Mouse (Mus musculus) hindbrain, embryonic 10.5 days (tissue): ENCODE results near the gene Taf1b. TPM values are rescaled to one million over a fixed set of nuclear protein-coding genes. Genes with fewer than 3 reads are reported as not detected.
"Not testable (repeated sequence)": the region's sequence is repeated elsewhere in the genome, so short reads cannot be mapped to it uniquely, and the experiment has no call there.

ENCODE experiments used
- DNase-seq: peaks from one replicate; pipeline ENCODE4 v3.0.0-alpha.2; 2017; ENCODE audit warnings: low spot score
- H3K27ac ChIP-seq: fragments of 300-500 bp; sonication (generic); 2 replicates; pipeline ENCODE4 v1.5.1; 2016; ENCODE audit warnings: mild to moderate bottlenecking, moderate library complexity
- H3K27me3 ChIP-seq: fragments of 300-500 bp; sonication (generic); 2 replicates; pipeline ENCODE4 v1.6.1; 2016; ENCODE audit warnings: mild to moderate bottlenecking; ENCODE audit not compliant: poor library complexity, insufficient read depth, severe bottlenecking
- H3K36me3 ChIP-seq: fragments of 300-500 bp; sonication (generic); 2 replicates; pipeline ENCODE4 v1.6.1; 2016; ENCODE audit warnings: mild to moderate bottlenecking, moderate library complexity
- H3K4me1 ChIP-seq: fragments of 300-500 bp; sonication (generic); replicated peaks from 2 replicates; pipeline ENCODE4 v1.6.1; 2016; ENCODE audit warnings: mild to moderate bottlenecking
- H3K4me3 ChIP-seq: fragments of 300-500 bp; sonication (generic); 2 replicates; pipeline ENCODE4 v1.5.1; 2016; ENCODE audit warnings: mild to moderate bottlenecking, moderate library complexity
- H3K9me3 ChIP-seq: fragments of 300-500 bp; sonication (generic); 2 replicates; pipeline ENCODE4 v1.6.1; 2016; ENCODE audit warnings: mild to moderate bottlenecking, moderate library complexity
- WGBS: fragments of 180-500 bp; shearing (Covaris S2); methylation state at CpG from one replicate; pipeline ENCODE4 v1.1.7; 2016; 5-methylcytosine and 5-hydroxymethylcytosine counted together
- polyA plus RNA-seq: library from polyadenylated mRNA; unstranded; fragments of >200 nt; fragmentation: Nextera tagmentation; extraction: Ambion mirVana; gene quantifications from 2 replicates; pipeline ENCODE4 v1.2.1, GENCODE M21; 2016

Gene Taf1b
- polyA plus RNA-seq, result 26.2 and 31.1 TPM in 2 replicates

DNA sequence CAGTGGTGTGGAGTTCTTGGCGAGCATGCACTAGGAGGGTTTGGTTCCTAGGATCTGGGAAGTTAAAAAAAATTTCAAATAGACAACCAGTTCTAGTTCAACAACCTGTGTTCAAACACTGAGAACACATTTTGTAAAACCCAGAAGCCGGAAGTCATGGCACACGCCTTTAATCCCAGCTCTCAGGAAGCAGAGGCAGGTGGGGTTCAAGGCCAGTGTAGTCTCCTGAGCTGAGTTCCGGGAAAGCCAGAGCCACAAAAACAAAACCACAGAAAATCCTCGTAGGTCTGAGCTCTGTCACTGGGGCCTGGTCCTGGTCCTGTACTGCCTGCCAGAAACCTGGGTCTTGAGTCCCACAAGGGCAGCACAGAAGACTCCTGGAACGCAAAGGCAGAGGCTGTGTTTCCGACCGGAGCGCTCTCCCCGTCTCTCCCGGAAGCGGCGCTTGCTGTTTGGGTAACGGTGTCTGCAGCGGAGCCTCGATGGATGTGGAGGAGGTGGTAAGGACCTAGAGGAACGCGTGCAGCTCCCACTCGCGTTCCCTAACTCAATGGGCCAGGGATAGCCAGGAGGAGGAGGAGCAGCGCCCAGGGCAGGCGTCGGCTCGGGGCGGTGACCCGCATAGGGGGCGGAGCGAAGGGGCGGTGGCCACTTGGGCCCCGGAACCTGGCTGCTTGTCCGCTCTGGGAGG lies at the start of gene Taf1b:
Taf1b (plus strand) TSS at position 210 of the 691 bp plus-strand sequence.
- peak; percentile 83 for DNase-seq
- H3K9me3 ChIP-seq, result no peaks in the 10 kb centered on the region
- peaks cover 10% of the 10 kb centered on the region for H3K36me3 ChIP-seq
- peak within 1 kb of the TSS; percentile 91 for H3K27ac ChIP-seq
- 9% methylated on average over 31 of the region's 31 CpGs for WGBS
- H3K27me3 ChIP-seq, result no peaks in the 10 kb centered on the region
- H3K4me1 ChIP-seq, result no peaks in the 10 kb centered on the region; the same call in 1 of the 2 replicates
- peak within 1 kb of the TSS; percentile 72 for H3K4me3 ChIP-seq

DNA sequence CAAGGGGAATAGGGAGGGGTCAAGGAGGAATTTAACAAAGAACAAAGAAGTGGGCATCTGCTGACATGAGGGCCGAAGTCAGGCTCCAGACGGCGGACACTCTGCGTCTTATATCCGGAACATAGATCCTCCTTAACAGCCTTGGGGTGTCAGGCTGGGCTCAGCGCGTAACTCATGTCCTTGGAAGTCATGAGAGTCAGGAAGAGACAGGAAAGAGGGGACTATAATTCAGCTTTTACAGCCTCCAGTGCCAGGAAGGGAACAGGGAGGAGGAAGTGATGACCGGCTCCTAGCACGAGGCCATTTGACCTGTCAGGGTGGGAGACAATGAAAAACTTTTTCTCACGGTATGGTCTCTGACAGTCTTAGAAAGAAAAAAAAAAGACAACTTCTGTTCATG lies 37.8 kb upstream of the Taf1b start:
- H3K4me1 ChIP-seq, result no peaks in the 10 kb centered on the region
- no peak overlapping the region for H3K27ac ChIP-seq
- H3K9me3 ChIP-seq, result 0 out of 2 replicates have a peak, but pooled peaks cover 3% of the 10 kb centered on the region
- no peak overlapping the region for H3K4me3 ChIP-seq
- 88% methylated on average over 10 of the region's 10 CpGs for WGBS
- H3K27me3 ChIP-seq, result no peaks in the 10 kb centered on the region
- DNase-seq, result no peak
- no peaks in the 10 kb centered on the region for H3K36me3 ChIP-seq

DNA sequence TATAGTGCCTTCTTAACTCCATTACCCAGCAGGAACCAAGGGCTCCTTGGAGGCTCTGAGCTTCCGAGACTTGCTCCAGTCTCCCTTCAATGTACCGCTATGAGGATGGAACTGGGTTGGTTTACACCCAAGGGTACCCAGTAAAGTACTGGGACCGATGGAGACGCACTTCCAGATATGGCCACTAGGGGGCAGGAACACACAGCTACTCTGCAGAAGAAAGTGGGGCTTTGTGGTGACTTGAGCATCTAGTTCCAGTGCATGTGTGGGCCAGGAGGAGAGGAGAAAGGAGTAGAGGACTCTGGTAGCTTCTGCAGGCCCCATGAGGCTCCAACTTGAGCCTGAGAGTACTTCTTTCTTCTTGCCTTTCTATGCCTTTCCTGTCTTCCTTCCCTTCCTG lies 36.0 kb upstream of the Taf1b start:
- H3K4me1 ChIP-seq, H3K4me3 ChIP-seq, H3K36me3 ChIP-seq, H3K27me3 ChIP-seq, H3K27ac ChIP-seq, H3K9me3 ChIP-seq, DNase-seq: not testable (repeated sequence)
- 40% methylated on average over 4 of the region's 4 CpGs for WGBS

DNA sequence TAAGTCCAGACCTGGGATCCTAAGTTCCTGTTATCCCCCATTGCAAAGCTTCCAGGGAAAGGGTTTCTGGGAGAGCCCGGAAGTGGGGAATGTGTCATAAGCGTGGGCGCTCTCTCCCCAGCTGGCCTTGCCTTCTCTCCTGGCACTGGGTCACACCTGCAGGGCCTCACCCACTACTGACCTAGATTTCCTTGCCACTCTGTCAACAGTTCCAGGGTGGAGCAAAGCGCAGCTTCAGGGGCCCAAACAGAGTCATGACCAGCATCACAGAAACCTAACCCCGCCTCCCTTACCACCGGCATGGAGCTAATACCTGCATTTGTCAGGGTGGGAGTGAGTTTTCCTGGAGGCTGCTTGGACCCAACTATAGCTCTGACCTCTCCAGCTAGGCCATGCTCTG lies 34.7 kb upstream of the Taf1b start:
- not testable (repeated sequence) for H3K36me3 ChIP-seq, H3K9me3 ChIP-seq, H3K4me3 ChIP-seq, DNase-seq, H3K4me1 ChIP-seq, H3K27ac ChIP-seq, H3K27me3 ChIP-seq
- 85% methylated on average over 6 of the region's 6 CpGs for WGBS

DNA sequence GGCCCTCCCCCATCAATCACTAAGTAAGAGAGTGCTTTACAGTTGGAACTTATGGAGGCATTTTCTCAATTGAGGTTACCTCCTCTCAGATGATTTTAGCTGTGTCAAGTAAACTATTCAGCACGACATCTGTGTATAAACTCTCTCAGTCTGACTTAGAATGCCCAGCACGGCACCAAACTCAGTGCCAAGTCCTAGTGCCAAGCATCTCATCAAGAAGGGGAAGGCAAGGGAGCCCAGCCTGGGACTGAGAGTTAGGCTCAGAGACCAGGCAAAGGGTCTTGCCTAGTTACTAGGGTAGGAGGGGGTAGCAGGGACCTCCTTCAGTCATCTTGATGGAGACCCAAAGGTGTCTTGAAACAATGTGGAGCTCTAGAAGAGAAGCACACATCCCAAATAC lies 29.2 kb upstream of the Taf1b start:
- no peaks in the 10 kb centered on the region for H3K4me1 ChIP-seq
- H3K27ac ChIP-seq, result no peak overlapping the region
- no peak overlapping the region for H3K4me3 ChIP-seq
- no peaks in the 10 kb centered on the region for H3K27me3 ChIP-seq
- WGBS, result 82% methylated on average over 2 of the region's 2 CpGs
- no peak for DNase-seq
- H3K9me3 ChIP-seq, result no peaks in the 10 kb centered on the region
- H3K36me3 ChIP-seq, result no peaks in the 10 kb centered on the region

DNA sequence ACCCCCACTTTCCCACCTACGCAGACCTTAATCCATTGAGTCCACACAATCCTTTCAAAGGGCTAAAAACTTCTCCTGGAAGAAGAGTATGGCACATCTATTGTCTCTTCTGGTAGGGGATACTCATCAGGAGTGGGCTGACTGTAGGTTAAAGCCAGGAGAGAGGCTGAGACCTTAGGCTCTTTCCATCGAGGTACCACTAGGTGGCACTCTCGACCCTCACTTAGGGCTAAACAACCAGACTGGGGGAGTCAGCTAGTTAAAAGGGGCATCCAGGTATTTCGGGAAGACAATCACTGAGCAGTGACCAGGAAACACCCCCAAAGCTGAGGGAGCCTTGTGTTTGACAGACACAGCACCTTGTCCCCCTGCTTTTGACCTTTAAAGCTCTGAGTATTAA lies 27.2 kb upstream of the Taf1b start:
- 22% methylated on average over 4 of the region's 4 CpGs for WGBS
- Histone ChIP-seq H3K27ac (no peak overlapping the region), H3K9me3 (no peaks in the 10 kb centered on the region), H3K4me1 (no peaks in the 10 kb centered on the region), H3K27me3 (no peaks in the 10 kb centered on the region), H3K4me3 (no peak overlapping the region), H3K36me3 (no peaks in the 10 kb centered on the region)
- DNase-seq, result peak; percentile 39

DNA sequence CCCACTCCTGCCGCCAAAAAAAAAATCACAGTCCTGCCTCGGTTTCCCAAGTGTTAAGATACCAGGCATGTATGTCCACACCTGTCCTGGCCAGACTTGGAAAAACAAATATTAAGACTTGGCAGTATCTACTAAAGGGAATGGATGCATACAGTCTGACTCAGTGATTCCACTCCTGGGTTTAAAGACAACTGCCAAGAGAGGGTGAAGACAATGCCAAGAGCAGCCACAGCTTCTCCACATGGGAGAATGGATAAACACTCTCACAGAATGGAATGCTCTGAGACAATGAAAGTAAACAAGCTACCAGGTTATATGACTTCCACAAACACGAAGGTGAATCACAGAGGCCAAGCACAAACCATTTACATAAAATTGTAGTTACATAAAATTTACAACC lies 24.9 kb upstream of the Taf1b start:
- H3K4me3 ChIP-seq, result no peak overlapping the region
- no peaks in the 10 kb centered on the region for H3K27me3 ChIP-seq
- no peaks in the 10 kb centered on the region for H3K36me3 ChIP-seq
- 78% methylated on average over 3 of the region's 3 CpGs for WGBS
- no peak for DNase-seq
- no peaks in the 10 kb centered on the region for H3K4me1 ChIP-seq
- no peak overlapping the region for H3K27ac ChIP-seq
- H3K9me3 ChIP-seq, result no peaks in the 10 kb centered on the region

DNA sequence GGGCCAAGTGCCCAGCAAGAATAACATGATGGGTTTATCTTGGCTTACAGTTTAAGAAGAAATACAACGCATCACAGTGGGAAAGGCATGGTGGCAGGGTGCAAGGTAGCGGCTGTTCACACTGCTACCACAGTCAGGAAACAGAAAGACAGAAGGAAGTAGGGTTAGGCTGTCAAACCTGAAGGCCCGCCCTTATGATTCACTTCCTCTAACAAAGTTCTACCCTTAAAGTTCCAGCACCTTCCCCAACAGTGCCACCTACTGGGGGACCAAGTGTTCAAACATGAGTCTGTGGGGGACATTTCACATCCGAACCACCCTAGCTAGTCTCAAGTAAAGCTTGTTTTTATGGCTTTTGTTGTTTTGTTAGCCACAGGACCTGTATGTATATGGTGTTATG lies 13.2 kb upstream of the Taf1b start:
- Histone ChIP-seq H3K27me3 (no peaks in the 10 kb centered on the region), H3K27ac (no peak overlapping the region), H3K4me1 (no peaks in the 10 kb centered on the region), H3K4me3 (no peak overlapping the region), H3K36me3 (no peaks in the 10 kb centered on the region), H3K9me3 (peaks cover 5% of the 10 kb centered on the region; the same call in 1 of the 2 replicates)
- no peak for DNase-seq
- 87% methylated on average over 4 of the region's 4 CpGs for WGBS

DNA sequence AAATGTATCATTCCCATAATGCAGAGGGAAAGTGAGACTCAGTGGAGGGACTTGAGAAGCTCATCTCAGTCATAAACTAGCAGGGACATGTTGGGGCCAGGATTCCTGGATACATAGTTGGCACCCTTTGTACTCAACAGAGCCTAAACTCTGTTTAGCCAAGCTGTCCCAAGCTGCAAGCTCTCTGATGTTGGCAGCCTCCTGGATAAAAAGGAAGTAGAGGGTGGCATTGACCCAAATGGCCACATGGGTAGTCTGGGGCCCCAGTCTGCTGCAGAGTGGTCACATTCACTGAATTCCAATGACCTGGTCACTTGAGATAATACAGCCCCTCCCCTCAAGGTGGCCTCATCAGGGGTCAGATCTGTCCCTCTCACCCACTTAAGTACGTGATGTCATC lies 11.3 kb upstream of the Taf1b start:
- no peaks in the 10 kb centered on the region for H3K27me3 ChIP-seq
- no peak overlapping the region for H3K4me3 ChIP-seq
- WGBS, result 89% methylated on average over 1 of the region's 1 CpGs
- H3K36me3 ChIP-seq, result no peaks in the 10 kb centered on the region
- peaks cover 5% of the 10 kb centered on the region; the same call in 1 of the 2 replicates for H3K9me3 ChIP-seq
- no peak overlapping the region for H3K27ac ChIP-seq
- no peaks in the 10 kb centered on the region for H3K4me1 ChIP-seq
- DNase-seq, result no peak

DNA sequence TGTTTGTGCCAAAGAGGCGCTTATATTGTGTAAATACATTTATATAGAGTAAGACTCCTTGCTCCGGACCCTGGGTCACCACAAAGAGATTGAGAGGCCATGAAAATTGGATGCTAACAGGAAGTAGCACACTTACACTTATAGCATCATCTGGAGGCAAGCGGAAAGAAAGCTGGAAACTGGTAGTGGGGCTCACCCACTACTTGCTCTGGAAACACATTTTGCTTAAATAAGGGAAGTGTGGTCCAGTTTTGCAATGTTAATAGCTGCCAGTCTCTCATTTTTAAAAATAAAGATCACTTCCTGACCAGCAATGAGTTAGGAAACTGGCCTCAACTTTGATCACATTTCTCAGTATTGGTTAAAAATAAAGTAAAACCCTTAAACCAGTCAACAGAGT lies 5.7 kb upstream of the Taf1b start:
- H3K4me1 ChIP-seq, H3K27me3 ChIP-seq, H3K9me3 ChIP-seq, DNase-seq, H3K4me3 ChIP-seq, H3K27ac ChIP-seq, H3K36me3 ChIP-seq: not testable (repeated sequence)
- WGBS, result 92% methylated on average over 3 of the region's 3 CpGs

DNA sequence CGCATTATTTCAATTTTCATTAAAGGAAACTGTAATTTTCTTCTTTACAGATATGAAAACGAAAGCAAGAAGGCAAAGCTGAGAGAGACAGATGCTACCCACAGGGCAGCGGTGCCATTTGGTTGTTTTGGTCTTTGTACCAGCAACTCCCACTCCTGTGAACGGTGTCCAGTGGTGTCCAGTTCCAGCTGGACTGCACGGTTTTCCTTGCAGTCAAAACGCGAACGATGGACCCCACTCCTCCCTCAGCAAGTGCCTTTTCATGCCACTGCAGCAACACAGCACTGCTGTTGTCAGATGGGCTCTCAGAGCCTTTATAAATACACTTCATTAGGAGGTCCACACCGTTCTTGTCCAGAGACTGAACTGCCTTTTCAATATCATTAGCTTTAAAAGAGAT lies 5.1 kb upstream of the Taf1b start:
- 70% methylated on average over 9 of the region's 9 CpGs for WGBS

DNA sequence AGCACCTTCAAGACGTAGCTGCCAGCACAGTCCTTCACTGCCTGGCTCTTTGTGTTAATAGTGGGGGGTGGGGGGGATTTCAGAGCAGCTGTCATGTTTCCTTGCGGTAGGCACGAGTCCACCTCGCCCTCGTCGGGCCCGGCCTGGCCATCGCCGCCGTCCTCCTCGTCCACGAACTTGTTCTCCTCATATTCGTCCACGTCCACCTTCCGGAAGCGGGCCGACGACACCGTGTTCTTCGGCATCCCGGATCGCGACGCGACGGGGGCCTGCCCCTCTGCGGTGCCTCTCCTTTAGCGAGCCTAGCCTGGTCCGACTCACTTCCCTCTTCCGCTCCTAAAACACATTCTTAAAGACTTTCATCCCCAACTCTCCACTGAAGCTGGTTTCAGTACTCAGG lies 4.7 kb upstream of the Taf1b start:
- Histone ChIP-seq H3K9me3 (no peaks in the 10 kb centered on the region), H3K27me3 (no peaks in the 10 kb centered on the region), H3K4me3 (0 out of 2 replicates have a peak overlapping the region, but pooled peaks have one; percentile 16), H3K27ac (no peak overlapping the region), H3K36me3 (no peaks in the 10 kb centered on the region), H3K4me1 (no peaks in the 10 kb centered on the region; the same call in 1 of the 2 replicates)
- no peak for DNase-seq
- 58% methylated on average over 30 of the region's 30 CpGs for WGBS

More for the DNA sequence above, 5.1 kb upstream of the Taf1b start:
- no peak for DNase-seq
- no peaks in the 10 kb centered on the region for H3K36me3 ChIP-seq
- no peaks in the 10 kb centered on the region for H3K27me3 ChIP-seq
- H3K4me3 ChIP-seq, result 0 out of 2 replicates have a peak overlapping the region, but pooled peaks have one; percentile 16
- H3K9me3 ChIP-seq, result no peaks in the 10 kb centered on the region
- no peak overlapping the region for H3K27ac ChIP-seq
- no peaks in the 10 kb centered on the region for H3K4me1 ChIP-seq

DNA sequence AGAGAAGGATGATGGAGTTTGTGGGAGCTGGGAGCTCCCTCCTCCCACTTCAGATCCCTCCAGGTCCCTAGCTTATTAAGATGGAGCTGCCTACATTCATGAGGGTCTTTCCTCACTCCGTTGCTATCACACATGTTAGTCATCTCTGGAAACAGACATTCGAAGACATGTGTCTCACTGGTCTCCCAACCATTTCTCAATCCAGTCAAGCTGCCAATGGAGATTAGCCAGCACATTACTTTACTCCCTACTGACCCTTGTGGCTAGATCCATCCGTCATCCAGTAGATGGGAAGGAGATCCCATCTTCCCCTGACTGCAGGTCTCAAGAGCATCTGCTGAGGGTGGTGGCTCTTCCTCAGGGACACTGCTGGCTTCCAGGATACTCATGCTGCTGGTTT lies 3.4 kb upstream of the Taf1b start:
- H3K36me3 ChIP-seq, H3K9me3 ChIP-seq, H3K27ac ChIP-seq, H3K27me3 ChIP-seq, H3K4me1 ChIP-seq, H3K4me3 ChIP-seq, DNase-seq: not testable (repeated sequence)
- WGBS, result 78% methylated on average over 3 of the region's 3 CpGs
